Mouse (Mus musculus) olfactory bulb, adult 2 months (tissue): ENCODE results near the gene Izumo1r.
"Not testable (repeated sequence)": the region's sequence is repeated elsewhere in the genome, so short reads cannot be mapped to it uniquely, and the experiment has no call there.

Source experiments
- CTCF ChIP-seq: fragments of 200-500 bp; IDR thresholded peaks from 2 replicates; pipeline ENCODE4 v1.5.1; 2012; ENCODE audit warnings: low read depth, mild to moderate bottlenecking, low read length, moderate library complexity; ENCODE audit not compliant: insufficient read depth
- POLR2A ChIP-seq: fragments of 200-500 bp; IDR thresholded peaks from 2 replicates; pipeline ENCODE4 v1.6.1; 2012; ENCODE audit warnings: mild to moderate bottlenecking, low read depth, low read length, moderate library complexity; ENCODE audit not compliant: insufficient read depth

DNA sequence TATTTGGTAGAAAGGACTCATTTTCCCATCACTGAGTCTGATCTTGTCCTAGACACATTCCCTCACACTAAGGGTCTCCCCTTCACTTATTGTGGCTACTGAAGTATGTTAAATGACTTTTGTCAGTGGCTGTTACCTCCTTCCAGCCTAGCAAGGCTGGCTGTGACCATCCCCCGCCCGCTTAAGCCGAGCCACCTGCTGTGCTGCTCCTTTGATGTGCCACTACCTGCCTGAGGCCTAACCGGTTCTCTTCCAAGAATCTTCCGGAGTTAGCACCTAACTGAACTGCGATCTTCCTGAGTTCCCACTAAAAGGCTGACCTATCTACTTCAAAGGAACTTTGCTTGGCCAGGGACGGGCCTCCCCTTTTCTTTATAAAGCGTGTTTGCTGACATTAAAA lies 27.2 kb downstream of the Izumo1r start:
- not testable (repeated sequence) for TF ChIP-seq CTCF, POLR2A
